Mouse (Mus musculus) regulatory T cell (primary cell): ENCODE data around the gene Vars.

Source experiments
- in situ Hi-C: fragments of 300-600 bp; cut with MboI, MseI; formaldehyde crosslinking; loops from one replicate; pipeline ENCODE4 v1.15.1; 2025; ENCODE audit warnings: high pct_unique_total_duplicates

Gene Vars

GRCm38 (mm10) chr17:35047688-35048087 is 46.9 kb downstream of the Vars start:
- in situ Hi-C loops = loop anchor here (10.0 kb wide), 1 partner anchor 187 kb away; the partner anchor contains the start of genes Atp6v1g2 and Nfkbil1

- in situ Hi-C loops = loop anchor here (10.0 kb wide), 1 partner anchor 186 kb away; the partner anchor contains the start of genes Atp6v1g2 and Nfkbil1
Measured at GRCm38 (mm10) chr17:35048149-35048931, 47.6 kb downstream of the Vars start.

DNA sequence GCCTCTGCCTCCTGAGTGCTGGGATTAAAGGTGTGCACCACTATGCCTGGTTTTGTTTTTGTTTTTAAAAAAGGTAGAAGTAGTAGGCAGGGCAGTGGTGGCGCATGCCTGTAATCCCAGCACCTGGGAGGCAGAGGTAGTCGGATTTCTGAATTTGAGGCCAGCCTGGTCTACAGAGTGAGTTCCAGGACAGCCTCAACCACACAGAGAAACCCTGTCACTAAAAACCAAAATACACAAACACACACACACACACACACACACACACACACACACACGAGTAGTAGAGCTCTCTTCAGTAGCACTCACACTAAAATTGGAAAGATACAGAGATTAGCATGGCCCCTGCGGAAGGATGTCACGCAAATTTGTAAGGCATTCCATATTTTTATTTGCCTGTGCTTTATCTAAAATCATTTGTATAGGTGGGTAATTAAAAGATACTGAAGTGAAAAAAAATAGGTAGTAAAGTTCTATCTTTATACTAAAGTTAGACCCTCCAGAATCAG is 48.2 kb downstream of the Vars start:
- in situ Hi-C loops = loop anchor here (10.0 kb wide), 1 partner anchor 186 kb away; the partner anchor contains the start of genes Atp6v1g2 and Nfkbil1

GRCm38 (mm10) chr17:35049561-35050016 is 48.8 kb downstream of the Vars start, which contains the start of gene Clic1:
TSS of gene Clic1 (plus strand) at chr17:35049966.
- in situ Hi-C loops = loop anchor here (5.0 to 10.0 kb wide), 2 partner anchors 73 to 185 kb away; partner anchors contain the start of genes Atp6v1g2, Csnk2b, Gpank1 and Nfkbil1

DNA sequence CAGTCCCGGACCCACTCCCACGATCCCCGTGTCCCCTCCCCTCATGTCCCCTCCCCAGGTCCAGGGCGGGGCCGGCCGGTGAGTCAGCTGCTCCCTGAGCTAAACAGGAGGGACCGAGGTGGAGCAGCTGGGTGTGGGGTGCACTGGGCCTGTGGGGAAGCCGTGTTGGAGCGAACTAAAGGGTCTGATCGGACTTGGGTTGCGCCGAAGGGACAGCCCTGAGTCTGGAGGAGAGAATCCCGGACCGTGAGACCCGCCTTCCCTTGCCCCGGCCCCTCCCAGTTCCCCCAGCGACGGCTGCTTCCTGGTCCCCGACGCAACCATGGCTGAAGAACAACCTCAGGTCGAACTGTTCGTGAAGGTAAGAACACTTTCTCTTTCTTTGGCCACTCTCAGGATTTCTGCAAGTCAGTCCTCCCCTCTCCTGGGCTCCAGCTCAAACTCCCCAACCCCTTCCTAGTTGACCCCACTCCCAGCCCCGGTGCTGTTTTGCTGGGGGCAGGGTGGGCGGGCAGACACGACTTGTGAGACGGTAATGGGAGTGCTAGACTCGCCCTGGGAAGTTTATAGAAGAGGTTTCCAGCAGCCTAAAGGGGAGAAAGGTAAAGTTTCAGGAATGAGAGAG is 49.5 kb downstream of the Vars start:
- in situ Hi-C loops = loop anchor here (5.0 kb wide), 1 partner anchor 72 kb away; the partner anchor contains the start of genes Csnk2b and Gpank1

- in situ Hi-C loops = loop anchor here (5.0 kb wide), 1 partner anchor 71 kb away; the partner anchor contains the start of genes Csnk2b and Gpank1
Measured at GRCm38 (mm10) chr17:35051156-35052086, 50.6 kb downstream of the Vars start.

DNA sequence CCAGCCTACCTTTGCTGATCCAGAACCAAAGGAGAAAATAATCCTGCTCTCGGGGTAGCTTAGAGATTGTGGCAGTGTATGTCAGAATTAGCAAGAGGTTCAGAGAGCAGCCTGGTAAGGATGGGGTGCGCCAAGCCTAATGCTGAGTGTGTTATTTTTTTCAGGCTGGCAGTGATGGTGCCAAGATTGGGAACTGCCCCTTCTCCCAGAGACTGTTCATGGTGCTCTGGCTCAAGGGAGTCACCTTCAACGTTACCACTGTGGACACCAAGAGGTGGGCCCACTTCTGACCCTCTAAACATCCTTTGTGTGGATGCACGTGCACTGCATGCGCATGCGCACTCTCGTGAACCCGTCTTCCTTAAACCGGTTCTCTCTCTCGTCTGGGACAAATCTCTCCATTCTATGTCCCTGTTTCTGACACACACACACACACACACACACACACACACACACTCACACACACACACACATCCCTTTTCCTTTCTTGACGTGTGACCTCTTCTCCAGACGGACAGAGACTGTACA is 51.5 kb downstream of the Vars start:
- in situ Hi-C loops = loop anchor here (5.0 kb wide), 1 partner anchor 70 kb away; the partner anchor contains the start of genes Csnk2b and Gpank1

DNA sequence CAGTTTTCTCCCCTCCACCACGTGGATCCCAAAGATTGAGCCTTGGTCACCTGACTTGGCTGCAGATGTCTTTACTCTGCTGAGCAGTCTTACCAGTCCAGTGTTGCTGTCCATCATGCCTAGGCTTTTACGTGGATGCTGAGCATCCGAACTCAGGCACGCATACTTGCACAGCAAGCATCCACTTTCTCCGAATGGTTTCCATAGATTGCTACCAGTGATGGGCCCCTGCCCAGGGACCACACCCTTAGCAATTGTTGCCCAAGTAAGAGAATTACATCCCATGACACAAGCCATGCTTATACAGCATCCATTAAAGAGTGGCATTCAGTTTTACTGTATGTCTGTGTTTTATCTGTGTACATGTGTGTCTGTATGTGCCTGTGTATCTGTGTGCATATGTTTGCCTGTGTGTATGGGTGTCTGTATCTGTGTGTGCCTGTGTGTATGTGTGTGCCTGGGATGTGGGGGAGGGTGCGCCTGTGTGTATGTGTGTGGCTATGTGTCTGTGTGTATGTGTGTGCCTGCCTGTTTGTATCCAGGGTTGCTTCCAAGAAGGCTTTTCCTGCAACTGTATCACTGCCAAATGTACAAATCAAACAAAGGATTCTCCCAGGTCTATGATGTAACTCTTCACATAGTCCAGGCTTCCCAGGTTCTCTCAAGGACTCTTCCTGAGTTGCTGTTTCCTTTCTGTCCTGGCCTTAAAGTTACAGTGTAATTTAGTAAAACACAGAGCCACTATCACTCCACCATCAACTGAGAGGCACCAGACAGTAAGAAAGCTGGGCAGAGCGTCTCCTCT is 55.1 kb downstream of the Vars start:
- in situ Hi-C loops = no loop called here

- in situ Hi-C loops = no loop called here
Measured at GRCm38 (mm10) chr17:35057090-35057489, 56.3 kb downstream of the Vars start.

GRCm38 (mm10) chr17:35058316-35058715 is 57.5 kb downstream of the Vars start:
- in situ Hi-C loops = no loop called here

GRCm38 (mm10) chr17:35058911-35059892 is 58.4 kb downstream of the Vars start, which contains the start of gene Ddah2:
TSS of gene Ddah2 (plus strand) at chr17:35059035.
- in situ Hi-C loops = no loop called here

GRCm38 (mm10) chr17:35060071-35060470 is 59.3 kb downstream of the Vars start:
- in situ Hi-C loops = no loop called here

GRCm38 (mm10) chr17:35060737-35061297 is 60.0 kb downstream of the Vars start:
- in situ Hi-C loops = no loop called here

- in situ Hi-C loops = no loop called here
Measured at GRCm38 (mm10) chr17:35061299-35061698, 60.5 kb downstream of the Vars start.

DNA sequence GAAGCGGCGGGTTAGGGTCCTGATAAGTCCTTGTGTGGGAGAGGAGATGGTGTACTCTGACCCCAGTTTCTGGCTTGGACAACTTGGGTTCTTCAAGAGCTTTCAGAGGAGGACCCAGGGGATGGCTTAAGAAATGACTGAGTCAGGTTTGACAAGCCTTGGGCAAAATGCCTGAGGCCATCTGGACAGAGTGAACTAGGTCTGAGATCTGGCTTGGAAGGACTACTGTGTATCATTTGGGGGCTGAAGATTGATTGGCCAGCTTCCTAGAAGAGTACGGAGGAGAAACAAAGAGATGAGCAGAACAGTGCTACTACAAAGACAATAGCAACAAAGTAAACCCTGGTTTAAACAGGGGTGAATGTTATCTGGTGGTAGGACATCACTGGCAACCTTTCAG is 62.7 kb downstream of the Vars start:
- in situ Hi-C loops = no loop called here

GRCm38 (mm10) chr17:35064378-35064877 is 63.6 kb downstream of the Vars start:
- in situ Hi-C loops = no loop called here

GRCm38 (mm10) chr17:35064951-35065947 is 64.5 kb downstream of the Vars start, which contains the start of gene Ly6g6c:
TSS of gene Ly6g6c (plus strand) at chr17:35065388.
- in situ Hi-C loops = loop anchor here (5.0 kb wide), 1 partner anchor 43 kb away; no protein-coding TSS in a partner anchor
